Mouse (Mus musculus) heart, adult 2 months (tissue): Measurements from ENCODE around the gene Rapgefl1.

Experiments
- CTCF ChIP-seq: fragments of 200-600 bp; IDR thresholded peaks from 2 replicates; pipeline ENCODE4 v1.8.1; 2022; ENCODE audit warnings: antibody characterized with exemption, mild to moderate bottlenecking, moderate library complexity
- POLR2A ChIP-seq: fragments of 200-500 bp; IDR thresholded peaks from 2 replicates; pipeline ENCODE4 v1.6.1; 2011; ENCODE audit warnings: mild to moderate bottlenecking, low read depth, low read length, control low read depth; ENCODE audit not compliant: insufficient read depth

- TF ChIP-seq CTCF = no peak
- no peak for TF ChIP-seq POLR2A
Measured at GRCm38 (mm10) chr11:98850100-98851093, 13.8 kb downstream of the Rapgefl1 start.
